Comparison of ENCODE assay signal across 8 mouse cellular contexts in the genomic region with DNA sequence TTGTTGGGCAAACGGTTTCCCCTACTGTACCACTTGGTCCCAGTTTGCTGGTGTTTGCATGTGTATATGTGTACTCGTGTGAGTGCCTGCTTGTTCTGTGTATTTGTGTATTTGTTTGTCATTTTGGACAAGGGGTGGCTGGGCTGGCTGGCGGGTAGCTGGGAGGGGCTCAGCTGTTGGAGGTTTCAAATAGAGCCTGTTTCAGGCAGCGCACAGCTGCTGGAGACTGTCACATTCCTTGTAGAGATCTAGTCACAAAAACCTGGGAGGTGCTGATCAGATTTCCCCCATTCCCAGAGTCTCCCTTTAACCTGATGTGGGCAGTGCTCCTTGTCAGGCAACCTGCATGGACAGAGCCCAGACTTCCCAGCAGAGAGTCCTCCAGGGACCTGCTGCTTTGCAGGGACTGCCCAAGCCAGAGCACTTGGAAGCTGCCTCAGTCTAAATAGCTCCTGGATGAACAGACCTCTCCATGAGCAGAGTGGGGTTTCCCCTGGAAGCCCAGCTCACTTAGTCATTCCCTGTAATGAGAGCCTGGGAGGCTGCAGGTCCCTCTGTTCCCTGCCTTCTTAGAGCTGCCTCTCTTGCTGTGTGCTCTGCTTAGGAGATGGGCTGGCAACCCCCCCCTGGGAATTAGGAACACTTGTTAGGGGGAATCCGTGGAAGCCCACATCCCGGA. TPM values are rescaled to one million over a fixed set of nuclear protein-coding genes. Genes with fewer than 3 reads are reported as not detected.
DNase-seq lines count a peak whose midpoint lies in the region; ATAC-seq lines count a peak whose summit lies in the region.

No protein-coding gene starts in this region.

- no peaks in the 10 kb centered on the region for H3K36me3 ChIP-seq in embryonic facial prominence, embryonic 10.5 days (replicated peaks)
- no peaks in the 10 kb centered on the region for H3K36me3 ChIP-seq in heart, embryonic 14.5 days (ENCODE audit: control insufficient read depth, insufficient read depth, low read length)
- H3K36me3 ChIP-seq in midbrain, embryonic 12.5 days: no peaks in the 10 kb centered on the region

- 32% methylated on average over 6 of the region's 6 CpGs for WGBS in embryonic facial prominence, embryonic 10.5 days
- WGBS in heart, embryonic 14.5 days: 25% methylated on average over 6 of the region's 6 CpGs
- WGBS in midbrain, embryonic 12.5 days: 31% methylated on average over 6 of the region's 6 CpGs

- peak overlapping the region; percentile 93 for H3K4me2 ChIP-seq in heart, embryonic 14.5 days (ENCODE audit: low read length)
- peak overlapping the region; percentile 96 for H3K4me2 ChIP-seq in midbrain, embryonic 12.5 days (replicated peaks)

- H3K9ac ChIP-seq in heart, embryonic 14.5 days (ENCODE audit: low read length): no peak overlapping the region
- no peak overlapping the region for H3K9ac ChIP-seq in midbrain, embryonic 12.5 days (replicated peaks)

- H3K27me3 ChIP-seq in embryonic facial prominence, embryonic 10.5 days (replicated peaks; ENCODE audit: low read depth, poor library complexity, severe bottlenecking): peaks cover 58% of the 10 kb centered on the region
- peaks cover 33% of the 10 kb centered on the region for H3K27me3 ChIP-seq in heart, embryonic 14.5 days (ENCODE audit: control insufficient read depth, insufficient read depth, low read length)
- peaks cover 20% of the 10 kb centered on the region for H3K27me3 ChIP-seq in midbrain, embryonic 12.5 days

- peak overlapping the region; percentile 63 for H3K4me3 ChIP-seq in embryonic facial prominence, embryonic 10.5 days
- H3K4me3 ChIP-seq in heart, embryonic 14.5 days (ENCODE audit: control insufficient read depth in 1 of 2, insufficient read depth in 1 of 2, low read depth in 1 of 2, low read length in 2 of 2): peak overlapping the region; percentile 7 to 44; a peak in 3 of 4 replicates
- peak overlapping the region; percentile 48 for H3K4me3 ChIP-seq in midbrain, embryonic 12.5 days

- H3K27ac ChIP-seq in embryonic facial prominence, embryonic 10.5 days (replicated peaks): no peak overlapping the region
- no peak overlapping the region for H3K27ac ChIP-seq in heart, embryonic 14.5 days (replicated peaks in 1 of 2; ENCODE audit: control insufficient read depth in 1 of 2, insufficient read depth in 1 of 2, low read depth in 2 of 2, low read length in 2 of 2)
- no peak overlapping the region for H3K27ac ChIP-seq in midbrain, embryonic 12.5 days (replicated peaks)

- peaks cover 53% of the 10 kb centered on the region for H3K4me1 ChIP-seq in embryonic facial prominence, embryonic 10.5 days
- peaks cover 15 to 34% of the 10 kb centered on the region in 2 experiments for H3K4me1 ChIP-seq in heart, embryonic 14.5 days (ENCODE audit: control insufficient read depth in 2 of 2, insufficient read depth in 2 of 2, low read length in 2 of 2)
- H3K4me1 ChIP-seq in midbrain, embryonic 12.5 days: peaks cover 41% of the 10 kb centered on the region

- H3K9me3 ChIP-seq in embryonic facial prominence, embryonic 10.5 days: no peaks in the 10 kb centered on the region
- no peaks in the 10 kb centered on the region for H3K9me3 ChIP-seq in heart, embryonic 14.5 days (ENCODE audit: control insufficient read depth, low read length)
- H3K9me3 ChIP-seq in midbrain, embryonic 12.5 days: no peaks in the 10 kb centered on the region

- peak; percentile 28 for DNase-seq in embryo, embryonic 11 days
- DNase-seq in embryo, embryonic 10.5 days (ENCODE audit: low spot score): no peak
- peak; percentile 32 for DNase-seq in embryonic facial prominence, embryonic 10.5 days (ENCODE audit: low spot score)
- DNase-seq in adrenal gland, postnatal 14 days: no peak
- DNase-seq in cerebellum, adult 9-10 months: no peak
- DNase-seq in left cerebral cortex, adult 8-10 months (ENCODE audit: low spot score in 2 of 2): no peak

- ATAC-seq in heart, embryonic 14.5 days (ENCODE audit: insufficient number of reproducible peaks, insufficient read depth, low FRiP score, low read depth): no peak
- no peak for ATAC-seq in midbrain, embryonic 12.5 days (ENCODE audit: low FRiP score, low read depth)

RNA-seq across cellular contexts. Expression of gene Kcnn3, which starts 2.6 kb away (rescaled TPM):
- polyA plus RNA-seq in embryonic facial prominence, embryonic 10.5 days (2016; fragmentation: Nextera tagmentation; extraction: Ambion mirVana): 0.62 and 0.88 TPM in 2 replicates
- 2.4 and 3.1 TPM in 2 replicates for polyA plus RNA-seq in heart, embryonic 14.5 days (2014; fragmentation: Nextera tagmentation; extraction: Ambion mirVana)
- polyA plus RNA-seq in midbrain, embryonic 12.5 days (2016; fragmentation: Nextera tagmentation; extraction: Ambion mirVana): 1.8 and 3.0 TPM in 2 replicates
- total RNA-seq in adrenal gland, postnatal 14 days (2021): 5.3 and 5.7 TPM in 2 replicates
- 10 to 100 TPM; 20.8 to 25.7 (median 23.3) TPM for total RNA-seq in left cerebral cortex, adult 8-10 months (2022)

Comparison
In these comparisons a context has a peak if more than half of its experiments do, and no peak if none do; other contexts are left out.
1. DNase-seq: peak in embryo, embryonic 11 days (single experiment) and embryonic facial prominence, embryonic 10.5 days (single experiment); none in embryo, embryonic 10.5 days (single experiment), adrenal gland, postnatal 14 days (single experiment), cerebellum, adult 9-10 months (single experiment) and left cerebral cortex, adult 8-10 months (0 of 2).
2. Peak in every context shown above with its lines, with median percentiles within 50 percentile points of each other: H3K4me3 ChIP-seq.